Mouse (Mus musculus): Measurements from ENCODE around the gene Hoxc9. TPM values are rescaled to one million over a fixed set of nuclear protein-coding genes. Genes with fewer than 3 reads are reported as not detected.

Gene Hoxc9
- total RNA-seq, 2 experiments from 2014 or later, result 0.66 to 1.4 TPM

DNA sequence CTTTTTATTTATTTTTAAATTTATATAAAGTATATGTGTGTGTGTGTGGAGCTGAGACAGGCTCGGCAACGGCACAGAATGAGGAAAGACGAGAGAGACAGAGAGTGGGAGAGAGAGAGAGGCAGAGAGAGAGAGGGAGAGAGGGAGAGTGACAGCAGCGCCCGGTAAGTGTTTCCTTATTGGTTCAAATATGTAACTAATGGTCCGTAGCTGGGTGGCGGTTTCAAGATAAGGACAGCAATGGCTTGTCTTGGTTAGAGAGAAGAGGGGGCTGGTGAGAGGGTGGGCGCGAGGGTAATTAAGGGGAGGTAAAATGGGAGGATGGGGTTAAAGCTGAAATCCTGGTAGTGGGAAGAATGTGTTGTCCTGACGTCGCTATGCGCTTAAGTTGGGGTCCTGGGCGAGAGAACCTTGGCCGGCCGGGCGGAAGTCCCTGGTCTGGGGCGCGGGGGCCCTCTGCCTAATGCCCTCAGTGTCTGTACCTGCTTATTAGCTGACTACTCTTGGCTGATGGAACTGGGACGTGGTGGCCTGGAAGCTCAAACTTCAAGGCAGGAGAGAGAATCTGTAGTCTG is 22.5 kb downstream of the Hoxc9 start:
- no peak for DNase-seq (ENCODE audit: low spot score in 2 of 2)

DNA sequence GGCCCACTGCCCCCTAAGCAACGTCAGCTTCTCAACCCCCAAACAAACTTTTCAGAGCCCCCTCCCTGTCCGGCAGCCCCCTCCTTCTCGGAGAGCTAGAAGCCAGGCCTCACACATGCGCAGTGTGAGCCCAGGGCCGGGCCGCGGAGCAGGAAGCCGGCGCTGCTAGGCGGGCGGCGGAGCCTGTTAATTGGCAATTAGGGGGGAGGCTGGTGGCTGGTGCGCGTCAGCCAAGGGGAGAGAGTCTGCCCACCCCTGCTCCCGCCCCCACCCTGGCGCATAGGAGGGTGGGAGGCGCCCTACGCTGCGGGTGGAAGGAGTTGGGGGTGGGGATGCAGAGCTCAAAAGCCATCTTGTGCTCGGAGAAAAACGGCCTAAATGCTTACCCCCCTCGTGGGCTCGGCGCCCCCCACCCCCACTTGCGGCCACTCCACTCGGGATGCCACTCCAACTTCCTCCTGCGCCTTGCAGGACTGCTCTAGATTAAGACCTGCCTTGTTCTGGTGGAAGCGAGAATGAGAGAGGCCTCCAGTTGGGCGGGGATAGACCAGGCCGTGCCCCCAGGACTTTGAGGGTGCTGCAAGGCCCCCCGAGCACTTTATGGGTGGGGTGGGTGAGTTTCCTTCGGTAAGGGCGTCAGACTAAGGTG is 23.1 kb downstream of the Hoxc9 start:
- peak; percentile 80 to 85 for DNase-seq (ENCODE audit: low spot score in 2 of 2)

DNA sequence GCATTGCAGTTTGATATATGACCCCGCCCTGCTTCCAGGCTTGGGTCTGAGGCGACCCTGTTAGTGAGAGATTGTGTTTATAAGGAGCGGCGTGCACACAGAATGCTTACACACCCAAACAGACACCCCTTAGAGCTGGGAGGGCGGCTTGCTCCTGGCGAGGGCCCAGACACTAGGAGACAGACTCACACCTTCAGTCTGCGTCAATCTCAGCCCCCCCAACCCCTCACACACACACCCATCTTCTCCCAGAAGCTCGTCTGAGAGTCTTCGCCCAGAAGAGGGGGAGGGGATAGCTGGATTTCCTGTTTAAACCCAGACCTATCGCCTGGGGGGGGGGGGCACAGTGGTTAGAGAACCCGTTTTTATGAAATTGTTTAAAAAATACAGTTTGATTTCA is 23.7 kb downstream of the Hoxc9 start:
- peak; percentile 39 to 44 for DNase-seq (ENCODE audit: low spot score in 2 of 2)

DNA sequence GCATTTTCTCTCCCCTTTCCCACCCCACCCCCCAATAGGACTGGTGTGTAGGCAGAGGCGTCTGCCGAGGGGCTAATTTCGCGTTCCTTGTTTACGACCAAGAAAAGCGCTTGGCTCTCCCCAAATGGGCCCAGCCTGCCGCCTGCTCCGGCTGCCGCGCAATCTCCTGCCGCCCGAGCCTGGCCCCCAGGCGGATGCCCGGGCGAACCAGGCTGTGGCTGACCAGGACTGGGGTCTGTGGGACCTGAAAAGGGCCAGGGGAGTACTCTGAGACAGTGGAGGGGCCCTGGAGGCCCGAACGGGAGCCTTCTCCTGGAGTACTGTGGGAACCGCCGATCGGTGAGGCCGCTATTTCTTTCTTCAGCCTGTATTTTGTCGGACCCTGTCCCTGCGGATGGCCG is 24.3 kb downstream of the Hoxc9 start:
- peak; percentile 44 to 54 for DNase-seq (ENCODE audit: low spot score in 2 of 2)

DNA sequence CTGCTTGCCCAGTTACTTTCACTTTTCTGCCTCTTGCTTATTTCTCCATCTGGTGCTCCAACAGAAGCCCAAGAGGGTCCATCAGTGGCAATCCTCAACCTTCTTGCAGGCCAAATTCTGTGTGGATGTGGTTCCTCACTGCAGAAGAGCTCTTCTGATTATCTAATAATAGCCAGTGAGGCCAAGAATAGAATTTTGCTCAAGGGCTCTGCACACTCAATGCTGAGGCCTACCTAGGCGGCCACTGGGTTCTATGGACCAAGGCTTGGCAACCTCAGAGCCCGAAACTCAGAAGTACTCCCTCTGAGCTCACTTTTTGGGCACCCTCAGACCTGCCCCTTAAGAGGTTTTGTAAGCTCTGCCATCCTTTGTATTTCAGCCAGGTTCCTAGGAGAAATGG is 25.1 kb downstream of the Hoxc9 start:
- no peak for DNase-seq (ENCODE audit: low spot score in 2 of 2)

DNA sequence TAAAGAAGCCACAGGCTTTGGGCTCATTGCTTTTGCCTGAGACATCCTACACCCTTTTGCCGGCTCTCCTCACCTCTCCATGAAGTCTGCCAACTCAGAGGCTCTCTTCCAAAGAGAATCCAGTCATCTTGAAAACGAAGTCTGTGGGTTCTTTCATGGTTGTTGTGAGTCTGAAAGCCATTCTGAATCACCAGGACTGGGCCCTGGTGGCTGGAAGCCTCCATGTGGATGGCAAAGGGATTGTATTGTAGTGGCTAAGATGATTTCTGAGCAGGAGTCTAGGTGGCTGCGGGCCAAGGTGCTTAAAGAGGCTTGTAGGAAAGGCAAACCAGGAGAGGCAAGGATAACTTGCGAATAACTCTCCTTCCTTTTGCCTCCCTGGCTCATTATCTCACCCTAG is 25.9 kb downstream of the Hoxc9 start:
- DNase-seq (ENCODE audit: low spot score in 2 of 2), result no peak

DNA sequence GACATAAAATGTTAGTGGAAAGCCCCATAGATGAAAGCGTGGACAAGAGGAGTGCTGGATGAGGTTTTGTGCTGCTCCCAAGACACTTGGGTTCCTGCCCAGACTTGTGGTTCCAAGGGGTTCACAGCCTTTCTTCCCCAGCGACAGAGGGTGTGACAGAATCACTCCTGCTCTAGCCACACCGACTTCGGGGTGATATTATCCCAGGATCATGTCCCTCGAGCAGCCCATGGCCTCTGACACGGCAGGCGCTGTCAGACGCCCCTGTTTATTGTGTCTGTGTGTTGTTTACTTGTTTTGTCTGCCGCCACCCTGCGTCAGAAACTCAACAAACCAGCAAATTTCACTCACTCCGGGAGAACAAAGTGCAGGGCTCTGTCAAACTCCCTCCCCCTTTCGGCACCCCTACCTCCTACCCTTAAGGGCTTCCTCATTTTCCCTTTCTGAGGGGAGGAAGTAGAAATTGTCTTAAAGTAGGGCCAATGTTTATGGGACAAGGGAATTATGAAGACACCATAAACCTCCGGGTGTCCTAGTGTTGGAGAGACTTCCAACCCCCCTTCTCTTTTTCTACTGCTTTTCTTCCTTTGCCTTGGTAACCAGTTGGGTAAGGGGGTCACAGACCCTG is 26.7 kb downstream of the Hoxc9 start:
- DNase-seq (ENCODE audit: low spot score in 2 of 2), result no peak

DNA sequence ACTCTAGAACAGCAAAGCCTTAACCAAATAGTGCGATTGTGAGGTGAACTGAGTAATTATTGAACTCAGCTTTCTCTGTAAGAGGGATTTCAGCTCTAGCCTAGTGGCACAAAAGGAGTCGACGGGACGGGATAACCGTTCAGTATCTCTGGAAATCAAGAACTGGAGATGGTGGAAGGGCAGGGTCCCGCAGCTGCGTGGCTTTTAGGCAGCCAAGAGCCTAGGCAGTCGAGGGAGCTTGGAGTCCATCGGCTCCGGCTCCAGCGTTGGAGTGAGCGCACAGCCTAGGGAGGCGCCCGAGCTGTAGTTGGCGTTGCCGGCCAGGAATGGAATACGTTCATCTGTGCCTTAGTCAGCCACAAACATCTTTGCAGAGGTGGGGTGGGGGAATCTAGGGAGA is 29.1 kb downstream of the Hoxc9 start:
- peak in 1 of 2 experiments; percentile 58 for DNase-seq (ENCODE audit: low spot score in 2 of 2)

DNA sequence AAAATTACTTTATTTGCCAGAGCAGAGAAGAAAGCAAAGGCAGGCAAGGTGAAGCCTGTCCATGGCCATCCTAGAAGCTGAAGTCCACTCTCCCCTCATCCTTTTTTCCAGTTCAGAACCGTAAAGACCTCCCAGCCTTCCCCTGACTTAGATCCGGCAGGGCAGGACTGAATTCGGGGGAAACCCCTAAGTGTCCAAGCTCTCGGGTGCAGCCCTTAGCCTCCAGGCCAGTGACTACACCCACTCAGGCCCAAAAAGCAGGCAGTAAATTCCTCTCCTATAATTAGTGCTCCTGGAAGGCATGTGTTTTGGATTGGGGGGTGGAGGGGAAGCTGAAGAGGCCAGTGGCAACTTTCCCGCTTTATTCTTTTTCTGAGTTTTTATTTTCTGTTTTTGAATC is 29.6 kb downstream of the Hoxc9 start:
- no peak for DNase-seq (ENCODE audit: low spot score in 2 of 2)

DNA sequence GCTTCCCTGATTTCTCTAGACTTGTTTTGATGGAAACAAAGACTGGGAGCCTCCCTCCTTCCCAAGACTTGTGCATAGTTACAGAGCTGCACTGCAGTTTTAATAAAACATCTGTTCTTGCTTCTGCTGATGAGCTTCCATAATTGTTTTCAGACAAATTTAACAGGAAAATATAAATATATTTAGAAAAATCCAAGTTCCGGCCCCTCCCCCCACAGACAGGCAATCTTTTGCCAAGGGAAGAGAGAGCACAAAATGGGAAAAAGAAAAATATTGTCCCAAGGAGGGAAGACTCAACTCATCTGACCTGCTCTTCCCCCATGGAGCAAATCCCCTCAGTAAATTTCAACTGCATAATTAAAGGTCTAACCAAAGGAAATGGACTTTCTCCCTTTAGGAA is 30.1 kb downstream of the Hoxc9 start:
- DNase-seq (ENCODE audit: low spot score in 2 of 2), result no peak

DNA sequence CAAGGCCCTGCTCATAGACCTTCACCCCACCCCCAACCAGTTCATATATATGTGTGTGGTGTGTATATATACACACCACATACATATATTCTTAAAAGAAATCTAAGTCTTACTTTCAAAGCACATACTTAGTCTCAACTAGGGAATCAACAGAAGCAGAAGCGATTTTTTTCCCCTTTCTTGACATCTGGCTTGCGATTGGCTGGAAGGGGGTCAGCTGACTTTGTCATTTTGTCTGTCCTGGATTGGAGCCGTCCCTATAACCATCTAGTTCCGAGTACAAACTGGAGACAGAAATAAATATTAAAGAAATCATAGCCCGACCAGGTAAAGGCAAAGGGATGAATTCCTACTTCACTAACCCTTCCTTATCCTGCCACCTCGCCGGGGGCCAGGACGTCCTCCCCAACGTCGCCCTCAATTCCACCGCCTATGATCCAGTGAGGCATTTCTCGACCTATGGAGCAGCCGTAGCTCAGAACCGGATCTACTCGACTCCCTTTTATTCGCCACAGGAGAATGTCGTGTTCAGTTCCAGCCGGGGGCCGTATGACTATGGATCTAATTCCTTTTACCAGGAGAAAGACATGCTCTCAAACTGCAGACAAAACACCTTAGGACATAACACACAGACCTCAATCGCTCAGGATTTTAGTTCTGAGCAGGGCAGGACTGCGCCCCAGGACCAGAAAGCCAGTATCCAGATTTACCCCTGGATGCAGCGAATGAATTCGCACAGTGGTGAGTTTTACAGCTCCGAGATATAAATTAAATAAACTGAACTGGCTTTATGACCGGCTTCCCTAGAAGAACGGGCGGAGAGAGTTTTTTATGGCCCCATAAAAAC is 33.2 kb downstream of the Hoxc9 start:
- DNase-seq (ENCODE audit: low spot score in 2 of 2), result peak; percentile 39 to 52

DNA sequence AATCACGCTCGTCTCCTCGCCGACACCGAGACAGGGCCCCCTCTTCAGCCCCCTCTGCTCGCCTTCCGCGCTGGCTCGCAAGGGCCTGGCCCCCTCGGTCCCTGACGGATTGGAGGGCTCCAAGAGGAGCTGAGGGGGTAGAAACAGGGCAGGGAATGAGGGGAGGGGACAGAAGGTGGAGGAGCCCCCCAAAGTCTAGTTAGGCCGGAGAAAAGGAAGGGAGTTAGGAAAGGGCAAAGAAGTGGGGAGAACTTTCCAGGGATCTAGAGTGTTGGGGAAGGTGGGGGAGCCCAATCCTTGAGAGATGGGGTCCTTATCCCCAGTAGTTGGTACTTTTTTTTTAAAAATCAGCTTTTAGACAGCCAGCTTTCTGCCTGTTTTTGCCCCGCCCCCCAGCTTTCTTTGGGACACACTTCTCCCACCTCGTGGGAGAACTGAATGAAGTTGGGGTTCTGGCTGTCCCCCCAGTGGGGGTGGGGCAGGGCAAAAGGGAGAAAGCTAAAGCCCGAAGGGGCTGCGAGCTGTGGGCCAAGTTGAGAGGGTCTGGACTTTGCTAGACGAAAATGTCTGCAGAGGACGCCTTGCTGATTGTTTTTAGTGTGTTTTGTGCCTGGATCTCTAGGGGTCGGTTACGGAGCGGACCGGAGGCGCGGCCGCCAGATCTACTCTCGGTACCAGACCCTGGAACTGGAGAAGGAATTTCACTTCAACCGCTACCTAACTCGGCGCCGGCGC is 34.0 kb downstream of the Hoxc9 start:
- DNase-seq (ENCODE audit: low spot score in 2 of 2), result peak in 1 of 2 experiments; percentile 42

DNA sequence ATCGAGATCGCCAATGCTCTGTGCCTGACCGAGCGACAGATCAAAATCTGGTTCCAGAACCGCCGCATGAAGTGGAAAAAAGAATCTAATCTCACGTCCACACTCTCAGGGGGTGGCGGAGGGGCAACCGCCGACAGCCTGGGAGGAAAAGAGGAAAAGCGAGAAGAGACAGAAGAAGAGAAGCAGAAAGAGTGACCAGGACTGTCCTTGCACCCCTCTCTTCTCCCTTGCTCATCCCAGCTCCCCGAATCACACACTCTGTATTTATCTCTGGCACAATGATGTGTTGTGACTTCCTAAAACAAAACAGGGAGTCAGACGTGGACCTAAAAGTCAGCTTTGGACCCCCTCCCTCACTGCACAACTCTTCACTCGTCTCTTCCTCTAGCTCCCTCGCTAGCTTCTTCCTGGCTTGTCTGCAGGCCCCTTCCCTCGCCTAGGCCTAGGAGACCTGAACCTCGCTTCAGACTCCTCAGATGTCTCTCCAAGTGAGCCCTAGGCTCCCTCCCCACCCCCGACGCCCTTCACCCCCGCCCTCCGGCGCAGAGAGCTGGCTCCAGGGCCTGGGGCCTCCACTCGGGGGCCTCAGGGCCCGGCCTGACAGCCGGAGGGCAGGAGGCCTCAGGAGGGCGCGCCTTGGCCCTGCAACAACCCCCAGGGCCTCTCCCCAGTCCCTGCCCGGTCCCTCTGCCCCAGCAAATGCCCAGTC is 34.8 kb downstream of the Hoxc9 start:
- no peak for DNase-seq (ENCODE audit: low spot score in 2 of 2)

DNA sequence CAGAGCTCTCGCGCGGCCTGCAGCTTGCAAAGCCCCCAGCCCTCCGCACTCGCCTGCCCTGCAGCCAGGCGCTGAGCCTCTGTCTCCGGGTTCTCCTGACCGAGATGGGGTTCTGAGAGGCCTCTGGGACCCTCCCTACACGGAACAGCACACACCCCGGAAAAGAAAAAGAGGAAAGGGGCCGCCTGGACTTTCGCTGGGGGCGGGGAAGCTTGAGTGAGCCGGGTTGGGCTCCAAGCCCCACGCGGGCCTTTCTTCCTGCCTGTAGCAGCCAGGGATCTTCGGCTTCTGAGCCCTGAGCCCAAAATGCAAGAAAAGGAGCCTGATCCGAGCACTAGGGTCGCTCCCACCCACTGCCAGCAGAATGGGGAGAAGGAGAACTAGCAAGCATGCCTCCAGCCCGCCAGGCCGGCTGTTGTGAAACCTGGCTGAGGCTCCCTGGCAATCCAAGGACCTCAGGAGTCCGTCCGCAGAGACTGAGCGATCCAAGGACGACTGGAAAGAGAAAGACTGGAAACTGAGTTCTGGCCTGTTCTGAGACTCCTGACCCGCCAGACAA is 35.8 kb downstream of the Hoxc9 start:
- peak in 1 of 2 experiments; percentile 47 for DNase-seq (ENCODE audit: low spot score in 2 of 2)

DNA sequence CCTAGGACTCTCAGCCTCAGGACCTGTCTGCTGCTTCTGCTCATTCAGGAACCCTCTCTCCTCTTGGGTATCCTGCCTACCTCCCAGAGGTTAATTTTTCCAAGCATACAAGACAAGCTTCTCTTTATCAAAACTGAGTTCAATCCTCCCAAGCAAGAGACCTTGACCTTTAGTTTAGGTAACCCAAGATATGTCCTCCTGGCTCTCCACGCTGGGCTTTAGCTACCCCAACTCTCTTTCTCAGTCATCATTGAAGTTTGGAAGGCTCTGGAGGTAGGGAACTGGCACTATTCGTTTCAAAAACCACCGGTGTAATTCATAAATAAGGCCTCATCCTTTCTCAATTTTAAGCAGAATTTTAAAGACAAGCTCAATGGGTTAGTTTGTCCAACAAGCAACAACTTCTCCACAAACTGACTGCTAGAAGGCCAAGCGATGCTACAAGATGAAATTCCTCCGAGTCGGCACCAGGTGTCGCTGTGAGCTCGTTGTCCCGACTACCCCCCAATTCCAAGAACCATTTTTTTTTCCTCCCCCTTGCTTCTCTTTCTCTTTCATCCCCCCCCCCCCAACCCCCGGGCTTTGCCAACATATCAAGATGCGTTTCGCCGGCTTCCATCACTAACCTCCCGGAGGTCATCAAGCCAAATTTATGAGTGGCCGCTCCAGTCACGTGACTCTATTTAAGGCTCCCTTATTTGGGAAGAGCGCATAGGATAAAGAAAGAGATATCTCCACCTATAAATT is 37.2 kb downstream of the Hoxc9 start:
- DNase-seq (ENCODE audit: low spot score in 2 of 2), result peak; percentile 67 to 75

DNA sequence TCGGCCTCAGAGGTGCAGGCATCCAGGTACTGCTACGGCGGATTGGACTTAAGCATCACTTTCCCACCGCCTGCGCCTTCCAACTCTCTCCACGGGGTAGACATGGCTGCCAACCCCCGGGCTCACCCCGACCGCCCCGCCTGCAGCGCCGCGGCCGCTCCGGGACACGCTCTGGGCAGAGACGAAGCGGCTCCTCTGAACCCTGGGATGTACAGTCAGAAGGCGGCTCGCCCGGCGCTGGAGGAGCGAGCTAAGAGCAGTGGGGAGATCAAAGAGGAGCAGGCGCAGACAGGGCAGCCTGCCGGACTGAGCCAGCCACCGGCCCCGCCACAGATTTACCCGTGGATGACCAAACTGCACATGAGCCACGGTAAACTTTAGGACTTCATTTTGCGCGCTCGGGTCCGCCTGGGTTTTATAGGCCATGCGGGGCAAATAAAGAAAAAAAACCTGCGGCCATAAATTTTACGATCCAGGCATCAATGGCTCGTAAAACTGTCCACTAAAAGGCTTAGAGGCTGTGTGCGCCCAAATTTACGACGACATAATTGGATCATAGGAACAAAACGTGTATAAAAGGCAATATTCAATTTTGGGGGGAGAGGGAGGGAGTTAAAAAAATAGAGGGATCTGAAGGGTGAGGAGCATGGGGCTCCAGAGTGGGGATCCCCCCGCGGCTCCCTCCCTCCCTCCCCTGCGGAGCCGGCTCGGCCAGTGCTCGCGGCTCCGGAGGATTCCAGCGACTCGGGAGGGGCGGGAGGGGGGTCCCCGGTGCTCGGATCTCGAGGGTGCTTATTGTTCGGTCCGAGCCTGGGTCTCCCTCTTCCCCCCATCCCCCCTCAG is 38.1 kb downstream of the Hoxc9 start:
- peak in 1 of 2 experiments; percentile 68 for DNase-seq (ENCODE audit: low spot score in 2 of 2)

DNA sequence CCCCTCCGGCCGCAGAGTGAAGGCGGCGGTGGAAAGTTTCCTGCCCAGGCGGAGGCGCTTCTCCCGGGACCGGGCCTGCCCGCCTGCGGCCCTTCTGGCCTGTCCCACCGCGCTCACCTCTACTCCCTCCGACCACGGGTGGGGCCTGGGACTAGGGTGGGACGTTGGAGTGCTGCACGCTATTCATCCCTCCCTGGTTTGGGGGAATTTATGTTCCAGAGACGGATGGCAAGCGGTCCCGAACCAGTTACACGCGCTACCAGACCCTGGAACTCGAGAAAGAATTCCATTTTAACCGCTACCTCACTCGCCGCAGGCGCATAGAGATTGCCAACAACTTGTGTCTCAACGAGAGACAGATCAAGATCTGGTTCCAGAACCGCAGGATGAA is 38.8 kb downstream of the Hoxc9 start:
- DNase-seq (ENCODE audit: low spot score in 2 of 2), result no peak

DNA sequence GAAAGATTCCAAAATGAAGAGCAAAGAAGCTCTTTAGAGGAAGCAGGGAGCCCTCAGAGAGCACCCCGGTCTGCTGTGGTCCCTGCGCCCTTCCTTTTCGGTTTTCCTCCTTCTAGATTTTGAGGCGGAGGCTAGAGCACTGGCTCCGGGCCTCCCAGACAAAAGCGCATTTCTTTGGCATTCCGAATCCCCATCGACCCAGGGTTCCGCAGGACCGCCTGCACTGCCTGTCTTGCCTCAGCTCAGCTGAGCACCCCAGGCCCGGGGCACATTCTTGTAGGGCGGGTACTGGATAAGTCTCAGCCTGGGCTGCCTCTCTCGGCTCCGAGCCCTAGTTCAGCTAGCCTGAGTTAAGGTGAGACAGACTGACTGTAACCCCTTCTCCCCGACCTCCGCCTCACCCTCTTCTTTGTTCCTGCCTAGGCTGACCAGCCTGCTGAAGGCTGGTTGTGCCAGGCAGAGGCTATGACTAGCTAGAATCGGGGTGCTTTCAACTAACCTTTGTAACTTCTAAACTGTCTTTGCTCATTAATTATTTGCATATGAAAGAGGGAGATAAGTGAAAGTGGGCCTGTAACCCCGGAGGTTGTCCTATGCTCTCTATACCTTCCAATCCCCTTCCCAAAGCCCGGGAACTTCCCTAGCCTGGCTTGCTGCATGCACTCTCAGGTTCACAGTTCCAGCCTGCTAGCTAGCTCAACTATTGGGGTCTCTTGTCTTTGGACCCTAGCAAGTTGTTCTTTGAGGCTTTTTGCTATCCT is 39.3 kb downstream of the Hoxc9 start:
- no peak for DNase-seq (ENCODE audit: low spot score in 2 of 2)

Measured in adrenal gland, adult 18-20 months (tissue).